In genomic region chr8:69995776-69996588, GRCm38 (mm10) we compare ENCODE assay signal across 8 mouse cellular contexts. TPM values are rescaled to one million over a fixed set of nuclear protein-coding genes. Genes with fewer than 3 reads are reported as not detected.
DNase-seq lines count a peak whose midpoint lies in the region; ATAC-seq and TF ChIP-seq lines count a peak whose summit lies in the region.

TSS of gene Gatad2a (minus strand) at chr8:69996384.

- peak; percentile 85 for TF ChIP-seq POLR2A in bone marrow, adult 2 months (IDR thresholded peaks at IDR 0.05; ENCODE audit: borderline replicate concordance, control insufficient read depth, low read depth, low read length)
- TF ChIP-seq POLR2A in limb, embryonic 14.5 days (IDR thresholded peaks at IDR 0.05; ENCODE audit: borderline replicate concordance, extremely low read depth, insufficient read depth, insufficient read length) = no peak

- peaks cover 1% of the 10 kb centered on the region; the same call in 1 of the 2 replicates for H3K4me1 ChIP-seq in bone marrow, adult 2 months (ENCODE audit: control insufficient read depth, insufficient read depth, low read length)
- H3K4me1 ChIP-seq in embryonic facial prominence, embryonic 15.5 days = peaks cover 14% of the 10 kb centered on the region
- H3K4me1 ChIP-seq in limb, embryonic 14.5 days (ENCODE audit: control insufficient read depth, insufficient read depth, low read length) = peaks cover 8% of the 10 kb centered on the region
- H3K4me1 ChIP-seq in midbrain, postnatal 0 days (ENCODE audit: insufficient read depth, low read length) = no peaks in the 10 kb centered on the region

- ATAC-seq in embryonic facial prominence, embryonic 15.5 days (ENCODE audit: insufficient number of reproducible peaks, low FRiP score, low TSS enrichment, low read depth) = peak; percentile 100
- ATAC-seq in limb, embryonic 14.5 days (ENCODE audit: low FRiP score, low read depth) = peak; percentile 99
- peak; percentile 100 for ATAC-seq in midbrain, postnatal 0 days (ENCODE audit: low FRiP score)

- under 1% methylated on average over 87 of the region's 87 CpGs for WGBS in bone marrow, adult 2 months
- under 1% methylated on average over 87 of the region's 87 CpGs for WGBS in embryonic facial prominence, embryonic 15.5 days
- 0% methylated on average over 74 of the region's 87 CpGs for WGBS in limb, embryonic 14.5 days
- WGBS in midbrain, postnatal 0 days = under 1% methylated on average over 62 of the region's 87 CpGs

- DNase-seq in 416B (ENCODE audit: low read depth) = peak; percentile 100
- DNase-seq in heart, adult 8-10 months (ENCODE audit: low spot score) = peak; percentile 100
- DNase-seq in kidney, adult 9 months = peak; percentile 100
- DNase-seq in limb, embryonic 14.5 days (ENCODE audit: low spot score) = peak; percentile 99
- peak; percentile 100 for DNase-seq in midbrain, postnatal 0 days (ENCODE audit: low spot score)
- peak; percentile 99 for DNase-seq in spleen, postnatal 14 days (ENCODE audit: low spot score in 2 of 2)

- H3K9ac ChIP-seq in embryonic facial prominence, embryonic 15.5 days = peak within 1 kb of the TSS; percentile 77
- H3K9ac ChIP-seq in limb, embryonic 14.5 days (ENCODE audit: low read depth, low read length, severe bottlenecking) = peak within 1 kb of the TSS; percentile 76
- H3K9ac ChIP-seq in midbrain, postnatal 0 days (replicated peaks; ENCODE audit: low read length, poor library complexity, severe bottlenecking) = peak within 1 kb of the TSS; percentile 72

- H3K27ac ChIP-seq in bone marrow, adult 2 months (ENCODE audit: control insufficient read depth, insufficient read depth, low read depth, low read length, poor library complexity) = peak within 1 kb of the TSS; percentile 98
- H3K27ac ChIP-seq in embryonic facial prominence, embryonic 15.5 days (replicated peaks) = peak within 1 kb of the TSS; percentile 90
- H3K27ac ChIP-seq in limb, embryonic 14.5 days (replicated peaks; ENCODE audit: low read depth, low read length) = peak within 1 kb of the TSS; percentile 78
- H3K27ac ChIP-seq in midbrain, postnatal 0 days (ENCODE audit: low read depth, low read length) = peak within 1 kb of the TSS; percentile 78

- peak within 1 kb of the TSS; percentile 78 for H3K4me2 ChIP-seq in embryonic facial prominence, embryonic 15.5 days (replicated peaks)
- H3K4me2 ChIP-seq in limb, embryonic 14.5 days (replicated peaks; ENCODE audit: low read depth, low read length, severe bottlenecking) = peak within 1 kb of the TSS; percentile 81
- peak within 1 kb of the TSS; percentile 91 for H3K4me2 ChIP-seq in midbrain, postnatal 0 days (ENCODE audit: low read depth, low read length, poor library complexity, severe bottlenecking)

- H3K9me3 ChIP-seq in embryonic facial prominence, embryonic 15.5 days (replicated peaks) = no peaks in the 10 kb centered on the region
- H3K9me3 ChIP-seq in limb, embryonic 14.5 days (ENCODE audit: control insufficient read depth, low read length) = no peaks in the 10 kb centered on the region
- no peaks in the 10 kb centered on the region for H3K9me3 ChIP-seq in midbrain, postnatal 0 days (ENCODE audit: low read length)

- no peak for TF ChIP-seq CTCF in bone marrow, adult 2 months (IDR thresholded peaks at IDR 0.05; ENCODE audit: control insufficient read depth, insufficient read depth, low read length)
- peak; percentile 52 for TF ChIP-seq CTCF in midbrain, postnatal 0 days (IDR thresholded peaks at IDR 0.05)

- no peaks in the 10 kb centered on the region for H3K36me3 ChIP-seq in embryonic facial prominence, embryonic 15.5 days
- H3K36me3 ChIP-seq in limb, embryonic 14.5 days (ENCODE audit: control insufficient read depth, insufficient read depth, low read length) = no peaks in the 10 kb centered on the region
- H3K36me3 ChIP-seq in midbrain, postnatal 0 days (ENCODE audit: insufficient read depth, low read length) = no peaks in the 10 kb centered on the region

- peak within 1 kb of the TSS; percentile 86 for H3K4me3 ChIP-seq in bone marrow, adult 2 months (replicated peaks; ENCODE audit: control insufficient read depth, low read depth, low read length)
- H3K4me3 ChIP-seq in embryonic facial prominence, embryonic 15.5 days (replicated peaks) = peak within 1 kb of the TSS; percentile 97
- H3K4me3 ChIP-seq in limb, embryonic 14.5 days (replicated peaks; ENCODE audit: low read length) = peak within 1 kb of the TSS; percentile 94
- H3K4me3 ChIP-seq in midbrain, postnatal 0 days (ENCODE audit: low read depth, low read length) = peak within 1 kb of the TSS; percentile 92

- H3K27me3 ChIP-seq in embryonic facial prominence, embryonic 15.5 days = no peaks in the 10 kb centered on the region
- H3K27me3 ChIP-seq in limb, embryonic 14.5 days (ENCODE audit: control insufficient read depth, insufficient read depth, low read length) = no peaks in the 10 kb centered on the region
- H3K27me3 ChIP-seq in midbrain, postnatal 0 days (ENCODE audit: insufficient read depth, low read length) = no peaks in the 10 kb centered on the region

RNA-seq across cellular contexts. Expression of gene Gatad2a, which starts in this region (rescaled TPM):
- polyA plus RNA-seq in bone marrow, adult 2 months (2011; ENCODE audit: insufficient read depth, insufficient read length, low replicate concordance, missing spikeins) = 22.0 and 34.5 TPM in 2 replicates
- polyA plus RNA-seq in embryonic facial prominence, embryonic 15.5 days (2015; fragmentation: Nextera tagmentation; extraction: Ambion mirVana) = 43.6 and 49.8 TPM in 2 replicates
- total RNA-seq in heart, adult 8-10 months (2022) = 10 to 100 TPM; 28.0 to 31.2 (median 30.0) TPM
- 49.2 and 62.3 TPM in 2 replicates for polyA plus RNA-seq in limb, embryonic 14.5 days (2012; rRNA removed)
- 65.0 and 78.3 TPM in 2 replicates for polyA plus RNA-seq in limb, embryonic 14.5 days (2014; fragmentation: Nextera tagmentation; extraction: Ambion mirVana)
- 24.4 and 30.1 TPM in 2 replicates for total RNA-seq in midbrain, postnatal 0 days (2014; rRNA removed)
- 17.2 and 19.3 TPM in 2 replicates for polyA plus RNA-seq in midbrain, postnatal 0 days (2015; fragmentation: Nextera tagmentation; extraction: Ambion mirVana)

Comparison
In these comparisons a context has a peak if more than half of its experiments do, and no peak if none do; other contexts are left out.
1. Peak in every context shown above with its lines: DNase-seq, ATAC-seq, H3K4me3 ChIP-seq and H3K27ac ChIP-seq.